Mouse (Mus musculus): ENCODE data around the gene Rgs19. TPM values are rescaled to one million over a fixed set of nuclear protein-coding genes. Genes with fewer than 3 reads are reported as not detected.

Gene Rgs19
- polyA plus RNA-seq, 1 experiment from 2014 or later, result 18.6 TPM

GRCm38 (mm10) chr2:181689466-181690160 is 4.2 kb downstream of the Rgs19 start:
- no peak overlapping the region for H3K4me2 ChIP-seq (ENCODE audit: low read depth, low read length)
- H3K4me3 ChIP-seq (ENCODE audit: low read depth, low read length), result no peak overlapping the region
- ATAC-seq, result no peak
- no peaks in the 10 kb centered on the region for H3K27me3 ChIP-seq (ENCODE audit: insufficient read depth, low read length)
- peaks cover 9% of the 10 kb centered on the region; the same call in 1 of the 2 replicates for H3K4me1 ChIP-seq (ENCODE audit: insufficient read depth)
- WGBS (ENCODE audit: insufficient replicate concordance), result 85% methylated on average over 10 of the region's 10 CpGs
- DNase-seq, result no peak
- peaks cover 15% of the 10 kb centered on the region for H3K36me3 ChIP-seq (replicated peaks; ENCODE audit: insufficient read depth, low read length)
- no peak overlapping the region for H3K27ac ChIP-seq (ENCODE audit: low read depth)
- no peak overlapping the region for H3K9ac ChIP-seq (replicated peaks)
- TF ChIP-seq EP300 (IDR thresholded peaks at IDR 0.05; ENCODE audit: low read depth), result no peak
- no peak for TF ChIP-seq CTCF (IDR thresholded peaks at IDR 0.05; ENCODE audit: low read depth)
- no peaks in the 10 kb centered on the region for H3K9me3 ChIP-seq (ENCODE audit: low read length)

- WGBS (ENCODE audit: insufficient replicate concordance), result 86% methylated on average over 8 of the region's 8 CpGs
- H3K9me3 ChIP-seq (ENCODE audit: low read length), result no peaks in the 10 kb centered on the region
- no peak overlapping the region for H3K27ac ChIP-seq (ENCODE audit: low read depth)
- no peak overlapping the region for H3K4me2 ChIP-seq (ENCODE audit: low read depth, low read length)
- ATAC-seq (no peak), DNase-seq (no peak)
- H3K4me1 ChIP-seq (ENCODE audit: insufficient read depth), result 0 out of 2 replicates have a peak, but pooled peaks cover 4% of the 10 kb centered on the region
- no peak for TF ChIP-seq EP300 (IDR thresholded peaks at IDR 0.05; ENCODE audit: low read depth)
- TF ChIP-seq CTCF (IDR thresholded peaks at IDR 0.05; ENCODE audit: low read depth), result no peak
- no peak overlapping the region for H3K9ac ChIP-seq (replicated peaks)
- no peak overlapping the region for H3K4me3 ChIP-seq (ENCODE audit: low read depth, low read length)
- peaks cover 15% of the 10 kb centered on the region for H3K36me3 ChIP-seq (replicated peaks; ENCODE audit: insufficient read depth, low read length)
- H3K27me3 ChIP-seq (ENCODE audit: insufficient read depth, low read length), result no peaks in the 10 kb centered on the region
These were observed 6.2 kb downstream of the Rgs19 start for GRCm38 (mm10) chr2:181687586-181687985.

- H3K4me2 ChIP-seq (ENCODE audit: low read depth, low read length), result no peak overlapping the region
- H3K36me3 ChIP-seq (replicated peaks; ENCODE audit: insufficient read depth, low read length), result peaks cover 15% of the 10 kb centered on the region
- DNase-seq (no peak), ATAC-seq (no peak)
- H3K27ac ChIP-seq (ENCODE audit: low read depth), result no peak overlapping the region
- H3K9me3 ChIP-seq (ENCODE audit: low read length), result no peaks in the 10 kb centered on the region
- H3K9ac ChIP-seq (replicated peaks), result no peak overlapping the region
- TF ChIP-seq EP300 (IDR thresholded peaks at IDR 0.05; ENCODE audit: low read depth), result no peak
- TF ChIP-seq CTCF (IDR thresholded peaks at IDR 0.05; ENCODE audit: low read depth), result no peak
- no peaks in the 10 kb centered on the region for H3K27me3 ChIP-seq (ENCODE audit: insufficient read depth, low read length)
- no peak overlapping the region for H3K4me3 ChIP-seq (ENCODE audit: low read depth, low read length)
- 78% methylated on average over 4 of the region's 4 CpGs for WGBS (ENCODE audit: insufficient replicate concordance)
- H3K4me1 ChIP-seq (ENCODE audit: insufficient read depth), result peaks cover 2% of the 10 kb centered on the region
These were observed 8.1 kb downstream of the Rgs19 start for GRCm38 (mm10) chr2:181685686-181686085.

- TF ChIP-seq EP300 (IDR thresholded peaks at IDR 0.05; ENCODE audit: low read depth) (no peak), CTCF (IDR thresholded peaks at IDR 0.05; ENCODE audit: low read depth) (no peak)
- Histone ChIP-seq H3K36me3 (replicated peaks; ENCODE audit: insufficient read depth, low read length) (peaks cover 15% of the 10 kb centered on the region), H3K4me1 (ENCODE audit: insufficient read depth) (peaks cover 8% of the 10 kb centered on the region), H3K27ac (ENCODE audit: low read depth) (no peak overlapping the region), H3K27me3 (ENCODE audit: insufficient read depth, low read length) (no peaks in the 10 kb centered on the region), H3K4me2 (ENCODE audit: low read depth, low read length) (no peak overlapping the region), H3K9ac (replicated peaks) (no peak overlapping the region), H3K9me3 (ENCODE audit: low read length) (no peaks in the 10 kb centered on the region), H3K4me3 (ENCODE audit: low read depth, low read length) (no peak overlapping the region)
- ATAC-seq (no peak), DNase-seq (no peak)
- WGBS (ENCODE audit: insufficient replicate concordance), result 44% methylated on average over 1 of the region's 1 CpGs
These were observed 9.1 kb downstream of the Rgs19 start for GRCm38 (mm10) chr2:181684713-181685112.

GRCm38 (mm10) chr2:181683381-181683780 is 10.4 kb downstream of the Rgs19 start:
- no peak overlapping the region for H3K4me3 ChIP-seq (ENCODE audit: low read depth, low read length)
- WGBS (ENCODE audit: insufficient replicate concordance), result 67% methylated on average over 4 of the region's 4 CpGs

GRCm38 (mm10) chr2:181681978-181682377 is 11.8 kb downstream of the Rgs19 start:
- DNase-seq (peak; percentile 10), ATAC-seq (no peak)
- Histone ChIP-seq H3K4me1 (ENCODE audit: insufficient read depth) (peaks cover 9% of the 10 kb centered on the region), H3K27ac (ENCODE audit: low read depth) (no peak overlapping the region), H3K4me3 (ENCODE audit: low read depth, low read length) (no peak overlapping the region), H3K4me2 (ENCODE audit: low read depth, low read length) (no peak overlapping the region), H3K9me3 (ENCODE audit: low read length) (no peaks in the 10 kb centered on the region), H3K36me3 (replicated peaks; ENCODE audit: insufficient read depth, low read length) (peaks cover 6% of the 10 kb centered on the region; the same call in 1 of the 2 replicates), H3K27me3 (ENCODE audit: insufficient read depth, low read length) (no peaks in the 10 kb centered on the region), H3K9ac (replicated peaks) (no peak overlapping the region)
- 43% methylated on average over 1 of the region's 1 CpGs for WGBS (ENCODE audit: insufficient replicate concordance)
- no peak for TF ChIP-seq CTCF (IDR thresholded peaks at IDR 0.05; ENCODE audit: low read depth)

More at GRCm38 (mm10) chr2:181683381-181683780, 10.4 kb downstream of the Rgs19 start:
- no peaks in the 10 kb centered on the region for H3K27me3 ChIP-seq (ENCODE audit: insufficient read depth, low read length)
- peaks cover 15% of the 10 kb centered on the region for H3K36me3 ChIP-seq (replicated peaks; ENCODE audit: insufficient read depth, low read length)
- ATAC-seq (no peak), DNase-seq (no peak)
- TF ChIP-seq CTCF (IDR thresholded peaks at IDR 0.05; ENCODE audit: low read depth) (no peak), EP300 (IDR thresholded peaks at IDR 0.05; ENCODE audit: low read depth) (no peak)
- H3K9me3 ChIP-seq (ENCODE audit: low read length), result no peaks in the 10 kb centered on the region
- H3K9ac ChIP-seq (replicated peaks), result no peak overlapping the region
- H3K27ac ChIP-seq (ENCODE audit: low read depth), result no peak overlapping the region
- H3K4me2 ChIP-seq (ENCODE audit: low read depth, low read length), result no peak overlapping the region
- H3K4me1 ChIP-seq (ENCODE audit: insufficient read depth), result peaks cover 9% of the 10 kb centered on the region
